ENCODE assay signal across 15 mouse cellular contexts in the genomic region with DNA sequence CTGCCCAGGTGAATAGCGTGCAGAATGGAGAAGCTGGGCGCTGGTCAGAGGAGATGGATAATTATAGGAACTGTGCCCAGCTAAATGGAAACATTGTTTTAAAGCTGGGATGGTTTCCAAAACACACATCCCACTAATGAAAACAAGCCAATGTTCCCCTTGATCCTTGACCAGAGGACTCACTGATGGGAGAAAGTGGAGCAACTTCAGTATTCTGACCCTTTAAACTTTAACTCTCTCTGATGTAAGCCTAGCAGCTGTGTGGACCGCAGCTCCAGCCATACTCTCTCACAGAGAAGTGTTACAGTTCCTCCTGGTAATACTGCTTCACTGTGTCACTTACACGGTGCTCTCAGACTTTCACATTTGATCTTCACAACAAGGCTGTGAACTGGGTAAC.
A peak's percentile ranks its signal among the peaks of the same experiment; 100 is the strongest.
DNase-seq lines count a peak whose midpoint lies in the region; ATAC-seq and TF ChIP-seq lines count a peak whose summit lies in the region.
"Had no signal": no experiment of that assay in that cellular context is flagged by ENCODE, and none has a peak within 500 bp of the region (broad histone marks: within the 10 kb centered on the region; RNA-seq: fewer than 3 reads in every experiment).

No protein-coding gene starts in this region.

- no peaks in the 10 kb centered on the region for H3K36me3 ChIP-seq in liver, adult 2 months (ENCODE audit: control insufficient read depth, insufficient read depth, low read length)
- no peaks in the 10 kb centered on the region for H3K36me3 ChIP-seq in kidney, postnatal 0 days (ENCODE audit: insufficient read depth, low read length)
- no peaks in the 10 kb centered on the region for H3K36me3 ChIP-seq in liver, embryonic 16.5 days (ENCODE audit: control insufficient read depth, insufficient read depth)
- H3K36me3 ChIP-seq: forebrain, embryonic 10.5 days; limb, embryonic 15.5 days; midbrain, embryonic 12.5 days had no signal

- ATAC-seq in kidney, postnatal 0 days (replicated peaks; ENCODE audit: low FRiP score, low read depth) = no peak
- ATAC-seq in liver, embryonic 16.5 days (ENCODE audit: low read depth) = peak; percentile 87

- H3K79me2 ChIP-seq in liver, adult 2 months (ENCODE audit: control insufficient read depth, insufficient read depth, low read length) = no peaks in the 10 kb centered on the region

- DNase-seq in liver, adult 2 months (ENCODE audit: extremely low read depth, low read depth, low spot score) = peak; percentile 97
- DNase-seq in liver = no peak
- DNase-seq in NIH3T3 (ENCODE audit: low read depth) = peak; percentile 73
- peak; percentile 64 for DNase-seq in kidney, postnatal 0 days (ENCODE audit: low spot score)
- no peak for DNase-seq in urinary bladder, adult 18-20 months (ENCODE audit: low spot score in 2 of 2)
- no peak for DNase-seq in cerebellum, postnatal 4 days (ENCODE audit: low spot score in 2 of 2)
- DNase-seq: adrenal gland, postnatal 36 days; cerebellum, adult 11 months; heart, postnatal 14 days; layer of hippocampus, postnatal 36 days; thymus, adult 18-20 months had no signal

- no peak for TF ChIP-seq CTCF in liver, adult 2 months (IDR thresholded peaks at IDR 0.05; ENCODE audit: low read depth, low read length)
- no peak for TF ChIP-seq CTCF in kidney, postnatal 0 days (IDR thresholded peaks at IDR 0.05; ENCODE audit: low read depth)

- H3K27ac ChIP-seq in liver, adult 2 months (replicated peaks; ENCODE audit: insufficient read depth, low read depth, low read length) = peak overlapping the region; percentile 90
- no peak overlapping the region for H3K27ac ChIP-seq in kidney, postnatal 0 days
- peak overlapping the region; percentile 84 for H3K27ac ChIP-seq in liver, embryonic 16.5 days (ENCODE audit: low read length)
- H3K27ac ChIP-seq: forebrain, embryonic 10.5 days; limb, embryonic 15.5 days; midbrain, embryonic 12.5 days had no signal

- H3K9me3 ChIP-seq in kidney, postnatal 0 days (replicated peaks; ENCODE audit: low read length) = no peaks in the 10 kb centered on the region
- no peaks in the 10 kb centered on the region for H3K9me3 ChIP-seq in liver, embryonic 16.5 days (replicated peaks; ENCODE audit: control insufficient read depth, low read length)
- H3K9me3 ChIP-seq: forebrain, embryonic 10.5 days; limb, embryonic 15.5 days; midbrain, embryonic 12.5 days had no signal

- no peaks in the 10 kb centered on the region for H3K27me3 ChIP-seq in liver, adult 2 months (ENCODE audit: control insufficient read depth, insufficient read depth, low read length)
- H3K27me3 ChIP-seq in kidney, postnatal 0 days (ENCODE audit: insufficient read depth, low read length) = no peaks in the 10 kb centered on the region
- no peaks in the 10 kb centered on the region for H3K27me3 ChIP-seq in liver, embryonic 16.5 days (ENCODE audit: control insufficient read depth, insufficient read depth, low read depth, low read length)
- H3K27me3 ChIP-seq: limb, embryonic 15.5 days; midbrain, embryonic 12.5 days had no signal

- H3K4me2 ChIP-seq in kidney, postnatal 0 days (ENCODE audit: low read length) = no peak overlapping the region
- H3K4me2 ChIP-seq in liver, embryonic 16.5 days (ENCODE audit: low read depth, low read length) = peak overlapping the region; percentile 40; the same call in 1 of the 2 replicates
- H3K4me2 ChIP-seq: limb, embryonic 15.5 days; midbrain, embryonic 12.5 days had no signal

- 27% methylated on average over 4 of the region's 4 CpGs for WGBS in liver, adult 2 months
- 20% methylated on average over 4 of the region's 4 CpGs for WGBS in kidney, postnatal 0 days
- WGBS in liver, embryonic 16.5 days (ENCODE audit: insufficient replicate concordance) = 56% methylated on average over 4 of the region's 4 CpGs

- H3K9ac ChIP-seq in liver, adult 2 months (ENCODE audit: low read depth, low read length) = peak overlapping the region; percentile 58
- H3K9ac ChIP-seq in kidney, postnatal 0 days (ENCODE audit: low read depth, low read length) = no peak overlapping the region
- no peak overlapping the region for H3K9ac ChIP-seq in liver, embryonic 16.5 days (ENCODE audit: low read depth, low read length)
- H3K9ac ChIP-seq: limb, embryonic 15.5 days; midbrain, embryonic 12.5 days had no signal

- no peak for TF ChIP-seq POLR2A in liver, adult 2 months (IDR thresholded peaks at IDR 0.05; ENCODE audit: extremely low read depth, insufficient read depth, low read length)

- no peak overlapping the region for H3K4me3 ChIP-seq in liver, adult 2 months (ENCODE audit: insufficient read depth, low read depth, low read length)
- no peak overlapping the region for H3K4me3 ChIP-seq in kidney, postnatal 0 days (replicated peaks; ENCODE audit: low read depth, low read length)
- no peak overlapping the region for H3K4me3 ChIP-seq in liver, embryonic 16.5 days (ENCODE audit: low read depth, low read length)
- H3K4me3 ChIP-seq: forebrain, embryonic 10.5 days; limb, embryonic 15.5 days; midbrain, embryonic 12.5 days had no signal

- H3K4me1 ChIP-seq in liver, adult 2 months (ENCODE audit: control insufficient read depth, insufficient read depth, low read length) = peaks cover 11% of the 10 kb centered on the region
- 0 out of 2 replicates have a peak, but pooled peaks cover 4% of the 10 kb centered on the region for H3K4me1 ChIP-seq in kidney, postnatal 0 days (replicated peaks; ENCODE audit: insufficient read depth, low read length)
- H3K4me1 ChIP-seq in liver, embryonic 16.5 days (ENCODE audit: control insufficient read depth, low read depth, low read length) = no peaks in the 10 kb centered on the region; the same call in 1 of the 2 replicates

Comparison
In these comparisons a context has a peak if more than half of its experiments do, and no peak if none do; other contexts are left out.
1. DNase-seq: peak in liver, adult 2 months (single experiment), NIH3T3 (single experiment) and kidney, postnatal 0 days (single experiment); none in liver (single experiment), urinary bladder, adult 18-20 months (0 of 2) and cerebellum, postnatal 4 days (0 of 2).